Mouse (Mus musculus) right cerebral cortex, adult 18-20 months (tissue): ENCODE data around the gene Tcf7l2.

ENCODE experiments used
- DNase-seq: peaks from one replicate; pipeline ENCODE4 v3.0.0; 2022; ENCODE audit warnings: mixed read lengths

Gene Tcf7l2

DNA sequence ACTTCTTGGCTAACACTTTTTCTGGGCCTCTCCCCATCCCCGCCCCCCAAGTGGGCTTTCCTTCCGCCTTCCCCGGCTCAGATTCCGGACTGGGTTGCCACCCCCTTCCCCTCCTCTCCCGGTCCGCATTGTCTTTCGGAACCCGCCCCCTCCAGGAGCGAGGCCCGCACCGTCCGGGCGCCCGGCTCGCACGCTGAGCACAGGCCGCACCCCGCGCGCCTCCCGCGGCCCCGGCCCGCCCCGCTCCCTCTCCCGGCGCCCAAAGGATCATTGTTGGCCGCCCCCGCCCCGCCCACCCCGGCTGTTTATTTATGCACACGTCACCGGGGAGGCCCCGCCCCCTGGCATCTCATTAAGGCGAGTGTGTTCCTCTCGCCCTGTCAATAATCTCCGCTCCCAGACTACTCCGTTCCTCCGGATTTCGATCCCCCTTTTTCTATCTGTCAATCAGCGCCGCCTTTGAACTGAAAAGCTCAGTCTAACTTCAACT, at the start of gene Tcf7l2:
Tcf7l2 (plus strand) TSS at position 382 of the 490 bp plus-strand sequence.
- peak; percentile 60 for DNase-seq

DNA sequence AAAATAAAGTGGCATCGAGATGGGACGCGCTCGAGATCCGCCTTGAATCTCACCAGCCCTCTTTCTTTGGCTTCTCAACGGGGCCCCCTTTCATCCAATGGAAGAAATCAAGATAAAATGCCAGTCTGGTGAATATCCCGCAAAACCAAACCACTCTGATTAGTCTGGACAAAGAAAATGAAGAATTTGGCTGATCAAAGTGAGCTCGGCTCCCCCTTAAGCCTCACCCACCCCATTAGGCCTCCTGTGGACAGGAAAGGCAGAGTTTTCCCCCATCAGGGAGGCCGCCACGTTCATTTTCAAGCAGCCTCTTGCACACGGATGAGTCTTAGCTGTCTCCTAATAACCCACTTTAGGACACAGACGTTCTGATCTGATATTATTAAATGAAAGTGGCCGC, 47.0 kb upstream of the Tcf7l2 start:
- no peak for DNase-seq

DNA sequence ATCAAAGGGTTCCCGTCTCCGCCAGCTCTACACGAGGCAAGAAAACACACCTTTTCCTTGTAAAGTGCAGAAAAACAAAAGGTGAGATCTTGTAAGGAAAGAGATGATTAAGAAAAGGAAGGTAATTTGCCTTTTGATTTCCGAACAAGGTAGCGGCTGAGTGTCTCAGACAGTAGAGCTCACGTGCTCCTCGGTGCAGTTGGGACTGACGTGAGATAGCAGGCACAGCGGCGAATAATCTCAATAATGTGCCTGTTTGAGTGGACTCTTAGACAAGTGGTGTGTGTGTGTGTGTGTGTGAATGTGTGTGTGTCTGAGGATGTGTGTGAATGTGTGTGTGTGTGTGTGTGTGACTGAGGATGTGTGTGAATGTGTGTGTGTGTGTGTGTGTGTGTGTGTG, 46.2 kb upstream of the Tcf7l2 start:
- DNase-seq, result no peak

DNA sequence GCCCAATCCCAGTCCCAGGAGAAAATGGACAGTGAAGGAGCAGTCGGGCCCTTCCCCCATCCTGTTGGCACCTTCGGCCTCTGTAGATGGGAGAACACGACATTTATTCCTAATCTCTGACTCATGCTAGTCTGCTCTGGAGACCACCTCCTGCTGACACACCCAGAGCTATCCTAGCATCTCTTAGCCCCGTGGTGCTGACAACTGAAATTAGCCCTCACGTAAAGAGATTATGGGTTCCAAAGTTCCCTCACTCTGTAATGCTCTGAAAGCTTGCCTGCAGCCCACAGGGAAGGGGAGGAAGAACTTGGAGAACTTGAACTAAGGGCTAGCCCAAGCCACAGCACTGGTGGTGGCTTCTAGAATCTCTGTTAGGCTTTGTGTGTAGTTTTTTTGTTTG, 42.7 kb upstream of the Tcf7l2 start:
- no peak for DNase-seq

DNA sequence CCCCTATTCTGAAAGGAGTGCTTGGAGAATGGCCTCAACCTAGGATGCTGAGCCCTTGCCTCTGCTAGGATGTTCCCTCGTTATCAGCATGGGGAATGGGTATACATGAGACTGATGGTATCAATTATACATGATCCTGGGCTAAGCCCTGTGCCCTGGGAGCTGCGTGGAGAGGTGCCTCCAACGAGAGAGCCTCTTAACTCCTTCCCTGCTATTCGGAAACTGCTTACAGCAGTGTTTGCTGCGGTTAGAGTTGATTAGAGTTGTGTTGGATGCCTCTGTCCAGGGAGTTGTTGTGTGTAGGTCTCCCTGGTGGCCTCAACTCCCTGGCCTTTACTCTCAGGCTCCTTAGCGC, 41.4 kb upstream of the Tcf7l2 start:
- DNase-seq, result no peak

DNA sequence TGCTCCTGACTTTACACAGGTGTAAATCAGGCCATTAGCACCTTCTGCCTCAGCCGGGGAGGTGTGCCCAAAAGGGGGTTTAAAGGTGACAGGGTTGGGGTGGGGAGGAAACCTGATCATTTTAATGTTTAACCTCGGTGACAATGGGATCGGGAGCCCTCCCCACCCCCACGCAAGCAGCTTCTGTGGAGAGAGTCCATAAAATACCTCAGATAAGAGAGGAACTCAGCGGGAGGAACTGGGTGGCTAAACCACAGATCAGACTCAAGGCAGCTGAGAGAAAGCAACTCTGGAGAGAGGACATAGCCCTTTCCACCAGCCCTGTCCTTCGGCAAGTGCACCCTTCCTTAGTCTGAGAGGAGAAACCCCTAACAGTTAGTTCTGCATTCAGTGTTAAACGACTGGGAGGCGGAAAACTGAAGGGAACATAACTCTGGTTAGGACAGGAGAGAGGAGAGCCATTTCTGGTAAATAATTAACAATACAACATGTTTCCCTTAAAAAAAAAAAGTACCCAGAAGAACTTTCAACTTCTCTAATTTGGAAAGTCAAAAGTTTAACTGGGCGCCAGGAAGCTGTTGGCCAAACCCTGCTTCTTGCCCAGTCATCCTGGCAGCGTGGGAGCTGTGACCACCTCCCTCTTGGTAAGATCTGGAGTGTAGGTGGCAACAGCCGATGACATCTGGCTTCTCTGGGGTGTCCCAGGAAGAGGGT, 40.9 kb upstream of the Tcf7l2 start:
- DNase-seq, result no peak

DNA sequence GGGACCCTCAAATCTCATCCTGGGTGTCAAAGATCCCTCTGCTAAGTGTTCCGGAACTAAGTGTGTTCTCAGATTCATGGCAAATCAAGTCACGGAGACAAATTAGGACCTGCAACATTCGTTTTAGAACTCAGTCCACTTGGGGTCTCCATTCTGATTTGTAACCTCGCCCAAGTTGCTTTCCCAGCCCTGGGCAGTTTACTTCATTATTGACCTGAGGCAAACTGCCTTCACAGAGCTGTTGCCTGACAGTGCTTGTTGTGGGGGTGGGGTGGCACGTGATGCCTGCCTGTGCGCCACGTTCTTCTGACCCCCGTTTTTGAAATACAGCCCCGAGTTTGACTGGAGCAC, 40.4 kb upstream of the Tcf7l2 start:
- no peak for DNase-seq

DNA sequence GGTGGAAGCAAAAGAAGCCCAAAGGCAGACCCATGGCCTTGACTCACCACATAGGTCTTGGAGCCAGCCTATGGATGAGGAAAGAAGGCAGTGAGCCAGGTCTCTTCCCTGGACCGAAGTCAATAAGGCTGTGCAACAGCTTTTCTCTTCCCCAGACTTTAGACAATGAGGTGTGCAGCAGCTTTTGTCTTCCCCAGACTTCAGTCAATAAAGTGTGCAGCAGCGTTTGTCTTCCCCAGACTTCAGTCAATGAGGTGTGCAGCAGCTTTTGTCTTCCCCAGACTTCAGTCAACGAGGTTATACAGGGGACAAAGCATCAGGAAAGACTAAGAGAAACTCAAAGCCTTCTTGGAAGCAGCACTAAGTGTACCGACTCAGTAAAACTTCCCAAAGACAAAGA, 39.5 kb upstream of the Tcf7l2 start:
- DNase-seq, result no peak

DNA sequence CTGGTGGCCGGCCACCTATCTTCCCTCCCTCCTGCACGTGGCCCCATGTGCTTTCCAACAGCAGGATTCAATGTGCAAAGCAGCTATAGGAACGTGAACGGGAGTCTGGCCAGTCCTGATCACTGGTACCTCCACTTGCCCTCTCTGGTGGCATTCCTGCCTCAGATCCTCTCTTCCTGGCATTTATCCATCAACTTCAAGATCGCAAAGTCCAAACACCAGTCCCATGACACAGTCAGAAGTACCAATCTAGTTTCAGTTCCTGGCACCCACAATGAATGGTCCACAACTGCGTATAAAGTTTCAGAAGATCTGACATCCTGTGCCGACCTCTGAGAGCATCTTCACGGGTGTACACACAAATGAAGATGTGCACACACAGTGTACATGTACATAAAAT, 38.9 kb upstream of the Tcf7l2 start:
- DNase-seq, result no peak

DNA sequence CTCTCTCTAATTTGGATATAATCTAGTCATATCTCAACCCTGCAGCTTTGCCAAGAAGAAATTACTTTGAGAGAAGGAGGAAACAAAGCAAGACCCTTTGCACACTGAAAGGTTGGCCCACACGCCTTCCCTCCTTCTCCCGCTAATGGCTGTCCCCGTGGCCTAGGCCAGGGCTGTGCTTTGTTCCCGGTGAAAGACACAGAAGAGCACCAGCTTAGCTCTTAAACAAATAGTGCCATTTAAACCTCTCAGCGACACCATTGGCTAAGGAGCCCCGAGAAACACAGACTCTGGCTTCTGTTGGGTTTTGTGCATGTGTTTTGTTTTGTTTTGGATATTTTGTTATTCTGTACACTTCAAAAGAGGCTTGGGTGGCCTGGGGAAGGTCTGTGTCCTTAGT, 37.5 kb upstream of the Tcf7l2 start:
- no peak for DNase-seq

DNA sequence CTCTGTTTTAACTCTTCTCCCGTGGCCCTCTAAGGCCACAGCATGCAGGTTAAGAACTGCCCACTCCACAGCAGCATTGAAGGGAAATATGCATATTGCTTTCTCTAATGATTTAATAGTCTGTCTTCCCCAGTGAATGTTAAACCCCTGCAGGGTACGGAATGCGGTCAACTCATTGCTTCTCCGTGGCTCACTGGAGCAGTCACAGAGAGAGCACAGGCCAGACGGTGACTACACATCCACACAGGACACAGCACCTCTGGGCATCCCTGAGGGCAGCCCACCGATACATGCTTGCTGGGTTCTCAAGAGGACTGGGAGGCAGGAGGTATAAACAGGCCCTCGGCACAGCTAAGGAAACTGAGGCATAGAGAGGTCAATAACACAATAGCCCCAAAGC, 35.3 kb upstream of the Tcf7l2 start:
- no peak for DNase-seq

DNA sequence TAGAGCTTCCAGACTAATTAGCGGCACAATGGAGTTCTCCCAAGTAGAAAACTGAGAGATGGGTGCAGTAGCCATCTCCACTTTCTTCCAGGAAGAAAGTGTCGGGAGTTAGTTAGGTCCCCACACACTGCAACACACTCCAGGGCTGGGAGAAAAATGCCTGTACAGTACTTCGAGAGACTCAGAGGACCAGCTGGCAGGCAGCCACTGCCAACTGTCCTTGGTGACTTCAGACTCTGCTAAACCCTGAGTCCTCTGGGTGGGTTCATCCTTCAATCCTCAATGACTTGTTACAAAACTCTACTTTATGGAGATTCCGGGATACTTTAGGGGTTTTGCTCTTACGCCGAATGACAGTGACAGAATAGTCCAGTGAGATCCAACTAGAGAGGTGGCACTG, 34.8 kb upstream of the Tcf7l2 start:
- DNase-seq, result no peak

DNA sequence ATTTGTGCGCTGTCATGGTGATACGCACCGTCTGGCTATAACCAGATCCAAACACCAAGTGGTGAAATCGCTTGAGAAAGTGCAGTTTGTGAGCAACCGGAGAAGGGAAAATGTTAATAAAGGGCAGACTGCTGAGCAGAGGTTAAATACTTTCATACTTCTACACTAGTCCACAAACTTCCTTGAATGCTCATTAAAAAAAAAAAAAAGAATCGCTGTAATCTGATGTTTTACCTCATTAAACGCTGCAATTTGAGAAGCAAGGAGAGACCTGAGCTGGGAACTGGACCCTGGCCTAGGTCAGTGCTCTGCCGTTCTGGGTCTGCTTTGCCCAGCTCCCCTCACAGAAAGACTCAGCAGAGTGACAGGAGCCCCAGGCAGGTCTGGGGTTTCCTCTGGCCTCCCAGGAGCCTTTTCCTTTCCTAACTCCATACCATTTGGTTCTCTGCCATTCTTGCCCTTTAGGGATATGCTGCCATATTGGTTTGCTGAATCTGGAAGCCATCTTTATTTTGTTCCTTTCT, 33.5 kb upstream of the Tcf7l2 start:
- no peak for DNase-seq

DNA sequence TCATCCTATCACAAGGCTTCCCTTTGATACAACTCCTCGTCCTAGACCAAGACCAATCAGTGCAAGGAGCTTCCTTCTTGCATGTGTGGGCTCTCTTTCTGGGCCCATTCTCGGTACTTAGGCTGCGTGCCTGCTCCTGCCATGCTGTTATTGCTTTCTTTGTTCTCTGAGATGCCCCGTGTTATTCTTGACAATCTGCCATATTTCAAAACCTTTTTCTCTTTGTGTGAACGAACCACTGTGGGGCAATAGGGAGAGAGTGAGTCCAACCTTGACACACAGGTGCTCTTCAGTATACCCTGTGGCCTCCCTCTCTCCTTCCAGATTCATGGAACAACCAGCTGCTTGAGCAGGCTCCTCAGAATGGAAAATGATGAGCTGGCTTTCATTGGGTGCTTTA, 30.8 kb upstream of the Tcf7l2 start:
- DNase-seq, result no peak

DNA sequence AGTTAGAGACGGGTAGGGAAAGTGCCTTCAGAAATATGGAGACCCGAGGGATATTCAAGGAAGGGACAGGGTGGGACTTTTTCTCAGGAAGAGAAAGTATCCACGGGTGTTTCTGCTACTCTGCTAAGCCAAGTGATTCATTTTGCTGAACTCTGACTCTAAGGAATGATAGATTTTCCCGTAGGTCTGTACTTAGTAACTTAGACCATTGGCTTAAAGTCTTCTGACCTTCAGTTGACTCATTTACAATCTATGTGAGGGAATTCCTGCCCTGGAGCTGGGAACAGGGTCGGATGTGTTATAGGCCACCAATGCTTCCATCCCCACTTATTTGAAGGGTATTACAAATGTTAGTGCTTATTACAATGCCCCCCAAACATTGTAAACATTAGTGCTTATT, 29.9 kb upstream of the Tcf7l2 start:
- no peak for DNase-seq

DNA sequence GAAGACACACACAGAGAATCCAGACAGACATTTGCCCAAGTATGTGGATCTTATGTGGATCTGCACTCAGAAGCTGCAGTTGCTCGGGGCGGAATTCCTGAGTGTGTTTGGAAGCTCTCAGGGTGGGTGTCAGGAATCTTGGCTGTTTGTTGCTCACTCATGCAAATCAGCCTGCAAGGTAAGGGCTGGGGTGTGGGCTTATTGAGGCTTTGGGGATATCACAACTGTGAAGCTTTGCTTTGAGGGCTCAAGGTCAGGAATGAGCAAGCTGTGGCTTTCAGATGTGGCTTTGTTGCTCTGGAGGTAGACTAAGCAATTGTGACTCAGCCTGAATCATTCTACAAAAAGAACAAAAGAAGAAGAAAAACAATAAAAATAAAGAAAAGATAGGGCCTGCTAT, 28.9 kb upstream of the Tcf7l2 start:
- DNase-seq, result no peak

DNA sequence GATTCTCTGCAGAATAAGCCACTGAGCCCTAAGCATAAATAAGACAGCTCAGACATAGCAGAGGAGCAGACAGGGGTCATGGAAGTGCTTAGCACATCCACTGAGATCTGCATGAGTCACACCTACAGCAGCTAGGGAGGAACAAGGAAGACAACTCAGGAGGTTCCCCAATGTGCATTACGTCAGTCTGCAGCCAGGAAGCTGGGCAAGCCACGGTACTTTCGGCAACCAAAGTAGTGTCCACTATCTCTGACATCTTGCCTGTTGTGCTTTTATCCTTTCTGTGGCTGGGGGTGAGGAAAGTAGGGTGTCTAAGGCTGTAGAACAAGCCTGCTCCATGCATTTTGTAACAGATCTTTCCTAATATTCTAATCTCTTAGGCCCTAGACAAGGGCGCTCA, 27.6 kb upstream of the Tcf7l2 start:
- DNase-seq, result peak; percentile 4

DNA sequence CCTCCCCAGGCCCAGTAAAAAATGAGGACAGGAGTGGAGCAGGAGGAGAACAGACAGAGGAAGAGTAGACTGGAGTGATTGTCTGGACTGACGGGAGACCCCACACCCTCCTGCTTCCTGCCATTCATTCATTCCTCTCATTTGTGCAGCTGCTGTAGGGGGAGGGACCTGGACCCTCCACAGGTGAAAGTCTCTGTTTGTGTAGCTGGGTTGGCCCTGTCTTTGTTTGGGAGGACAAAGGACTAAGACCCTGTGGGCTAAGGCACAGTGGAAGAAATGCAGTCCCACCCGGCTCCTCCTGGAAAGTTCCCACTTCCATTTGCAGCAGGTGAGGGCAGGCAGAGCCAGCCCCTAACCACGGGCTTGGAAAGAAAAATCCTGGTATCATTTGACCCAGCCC, 27.0 kb upstream of the Tcf7l2 start:
- no peak for DNase-seq

DNA sequence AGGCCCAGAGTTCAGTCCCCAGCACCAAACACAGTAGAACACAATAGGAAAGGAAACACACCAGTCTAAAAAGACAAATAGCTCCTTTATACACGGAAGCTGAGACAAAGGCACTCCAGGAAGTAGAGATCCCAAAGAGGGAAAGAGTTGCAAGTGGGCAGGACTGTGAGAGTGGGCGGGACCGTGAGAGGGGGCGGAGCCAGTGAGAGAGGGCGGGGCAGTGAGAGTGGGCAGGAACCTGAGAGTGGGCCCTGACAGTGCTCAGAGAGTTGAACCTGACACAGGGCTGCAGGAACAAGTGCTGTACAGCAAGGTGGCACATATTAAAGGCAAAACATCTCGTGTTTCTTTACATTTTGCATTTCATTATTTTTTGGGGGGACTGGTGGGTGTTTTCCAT, 22.5 kb upstream of the Tcf7l2 start:
- no peak for DNase-seq

DNA sequence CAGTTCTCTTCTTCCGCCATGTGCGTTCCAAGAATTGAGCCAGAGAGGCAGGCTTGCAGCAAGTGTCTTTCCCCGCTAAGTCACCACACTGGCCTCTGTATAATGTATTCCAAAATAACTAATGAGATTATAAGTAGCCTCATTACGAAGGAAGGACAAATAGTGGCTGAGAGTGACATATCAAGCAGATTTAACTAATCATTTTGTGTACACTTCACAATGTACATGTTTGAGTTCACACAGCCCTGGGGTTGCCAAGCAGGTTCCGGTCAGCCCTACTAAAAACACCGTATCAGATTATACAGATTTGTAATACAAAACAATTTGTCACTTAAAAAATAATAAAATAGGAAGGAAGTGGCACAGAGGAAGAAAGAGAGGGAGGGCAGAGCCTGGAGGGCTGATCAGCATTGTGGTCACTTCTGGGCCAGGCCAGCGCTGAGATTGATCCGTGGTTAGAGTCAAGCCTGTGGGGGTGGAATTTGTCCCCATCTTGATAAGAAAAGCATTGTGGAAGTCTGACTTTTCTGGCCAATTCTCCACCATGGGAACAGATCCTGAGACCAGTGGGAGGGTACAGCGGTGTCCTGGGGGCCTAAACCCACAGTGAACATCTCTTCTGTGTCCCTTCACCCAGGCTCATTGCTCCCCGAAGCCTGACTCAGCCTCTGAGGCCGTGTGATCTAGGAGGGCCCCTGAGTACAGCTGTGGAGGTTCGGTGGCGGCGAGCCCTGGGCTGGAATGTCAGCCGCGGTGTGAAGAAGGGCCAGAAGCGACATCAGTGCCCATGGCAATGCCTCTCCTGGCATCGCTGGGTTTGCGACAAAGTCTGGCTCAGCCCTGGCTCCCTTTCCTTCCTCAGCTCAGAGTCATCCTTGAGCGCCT, 21.9 kb upstream of the Tcf7l2 start:
- no peak for DNase-seq

DNA sequence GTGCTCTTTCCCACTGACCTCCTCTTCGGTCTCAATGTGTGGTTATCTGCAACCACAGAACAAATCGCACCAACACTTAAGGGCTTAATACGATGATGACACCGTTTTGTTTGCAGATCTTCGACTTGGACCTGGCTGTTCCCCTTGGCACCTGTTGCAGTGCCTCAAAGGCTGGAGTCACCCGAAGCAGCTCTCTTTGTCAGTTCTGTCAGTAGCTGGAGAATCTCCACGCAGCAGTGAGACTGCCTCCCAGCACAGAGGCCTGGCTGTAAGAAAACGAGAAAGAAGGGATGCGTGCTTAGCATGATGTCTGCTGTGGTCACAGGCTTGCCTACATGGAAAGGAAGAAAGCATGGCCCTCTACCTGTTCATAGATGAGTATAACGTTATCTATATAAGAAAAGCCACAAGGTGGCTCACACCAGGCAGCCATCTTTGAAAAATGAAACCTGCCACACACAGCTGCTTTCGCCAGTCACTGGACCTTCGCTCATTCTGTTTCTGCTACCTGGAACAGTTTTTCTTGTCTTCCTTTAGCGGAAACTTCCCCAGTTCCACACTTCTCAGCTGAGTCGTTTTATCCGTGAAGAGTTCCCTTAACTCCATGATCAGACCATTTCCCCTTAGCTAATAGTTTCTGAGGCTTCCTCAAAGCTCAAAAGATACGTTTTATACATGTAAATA, 21.1 kb upstream of the Tcf7l2 start:
- DNase-seq, result no peak

DNA sequence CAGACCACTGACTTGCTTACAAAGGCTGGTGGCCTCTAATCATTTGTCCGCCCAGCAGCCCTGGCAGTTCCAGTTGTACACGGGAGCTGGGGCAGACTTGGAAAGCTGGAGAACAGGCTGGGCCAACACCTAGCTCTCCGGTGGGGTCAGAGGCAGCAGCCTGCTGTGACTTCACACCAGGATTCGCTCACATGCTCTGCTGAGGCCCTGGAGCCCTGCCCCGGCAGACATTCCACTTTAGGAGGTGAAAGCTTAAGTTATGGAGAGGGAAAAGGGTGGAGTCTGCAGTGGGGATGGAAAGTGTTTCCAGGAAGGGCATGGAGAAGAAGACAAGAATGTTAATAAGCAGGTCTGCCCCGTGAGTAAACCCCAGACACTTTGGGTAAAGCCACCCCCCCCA, 19.2 kb upstream of the Tcf7l2 start:
- no peak for DNase-seq

DNA sequence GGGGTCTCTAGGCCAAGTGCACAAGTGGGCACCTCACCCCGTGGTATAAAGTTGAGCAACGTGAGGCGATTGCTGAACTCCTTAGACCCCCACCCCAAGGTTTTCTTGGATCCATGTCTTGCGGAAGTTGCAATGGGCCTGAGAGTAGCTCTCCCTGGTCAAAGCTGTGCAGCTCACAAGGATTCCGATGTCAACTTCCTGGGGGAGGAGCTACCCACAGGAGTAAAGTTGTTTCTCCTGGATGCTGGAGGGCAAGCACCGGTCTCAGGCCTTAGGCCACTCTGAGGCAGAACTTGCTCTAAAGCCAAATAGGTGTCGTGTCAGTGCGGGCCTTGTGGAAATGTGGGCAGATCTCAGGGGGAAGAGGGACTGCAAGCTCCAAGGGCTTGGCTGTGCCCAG, 12.2 kb upstream of the Tcf7l2 start:
- DNase-seq, result no peak

DNA sequence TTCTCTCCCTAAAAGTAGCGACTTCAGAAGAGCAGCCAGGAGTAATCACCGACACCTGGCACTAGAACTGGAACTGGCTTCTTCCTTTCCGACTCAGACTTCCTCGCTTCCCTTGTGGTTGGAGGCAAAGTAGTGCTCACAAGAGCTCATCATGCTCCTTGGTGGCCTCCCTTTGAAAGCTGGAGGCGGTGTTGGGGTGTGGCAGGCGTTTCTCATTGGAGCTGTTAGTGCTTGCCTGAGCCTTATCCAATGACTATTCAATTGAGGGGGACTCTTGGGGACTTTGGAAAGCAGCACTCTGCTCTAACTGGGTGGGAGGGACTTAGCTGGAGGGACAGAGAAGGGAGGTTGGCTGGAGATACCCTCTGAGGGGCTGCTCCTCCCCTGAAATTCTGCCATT, 9.1 kb upstream of the Tcf7l2 start:
- no peak for DNase-seq
